Mouse (Mus musculus) stomach, embryonic 15.5 days (tissue): ENCODE data around the gene Usp15. TPM values are rescaled to one million over a fixed set of nuclear protein-coding genes. Genes with fewer than 3 reads are reported as not detected.

Experiments used
- ATAC-seq: fragments of 200-750 bp; cut with Nextera tagmentation; 2 replicates; pipeline ENCODE4 v1.8.0; 2017; ENCODE audit warnings: low read depth, moderate number of reproducible peaks, moderate TSS enrichment; ENCODE audit not compliant: insufficient read depth, low FRiP score
- H3K27ac ChIP-seq: fragments of 300-500 bp; sonication (generic); 2 replicates; pipeline ENCODE4 v1.5.1; 2015; ENCODE audit warnings: mild to moderate bottlenecking, inconsistent platforms
- H3K27me3 ChIP-seq: fragments of 300-500 bp; sonication (generic); replicated peaks from 2 replicates; pipeline ENCODE4 v1.6.1; 2015; ENCODE audit warnings: inconsistent platforms
- H3K36me3 ChIP-seq: fragments of 300-500 bp; sonication (generic); 2 replicates; pipeline ENCODE4 v1.6.1; 2015; ENCODE audit warnings: inconsistent platforms
- H3K4me1 ChIP-seq: fragments of 300-500 bp; sonication (generic); 2 replicates; pipeline ENCODE4 v1.6.1; 2015; ENCODE audit warnings: inconsistent platforms
- H3K4me2 ChIP-seq: fragments of 300-500 bp; sonication (generic); 2 replicates; pipeline ENCODE4 v1.6.1; 2015; ENCODE audit warnings: mild to moderate bottlenecking, inconsistent platforms
- H3K4me3 ChIP-seq: fragments of 300-500 bp; sonication (generic); replicated peaks from 2 replicates; pipeline ENCODE4 v1.5.1; 2015; ENCODE audit warnings: inconsistent platforms
- H3K9ac ChIP-seq: fragments of 300-500 bp; sonication (generic); 2 replicates; pipeline ENCODE4 v1.6.1; 2015; ENCODE audit warnings: inconsistent platforms
- H3K9me3 ChIP-seq: fragments of 300-500 bp; sonication (generic); 2 replicates; pipeline ENCODE4 v1.6.1; 2016; ENCODE audit warnings: inconsistent platforms
- WGBS: fragments of 180-500 bp; shearing (Covaris S2); methylation state at CpG from one replicate; pipeline ENCODE4 v1.1.7; 2015; 5-methylcytosine and 5-hydroxymethylcytosine counted together
- polyA plus RNA-seq: library from polyadenylated mRNA; unstranded; fragments of >200 nt; fragmentation: Nextera tagmentation; extraction: Ambion mirVana; gene quantifications from 2 replicates; pipeline ENCODE4 v1.2.1, GENCODE M21; 2015

Gene Usp15
- polyA plus RNA-seq, 1 experiment from 2014 or later, result 70.3 TPM

GRCm38 (mm10) chr10:123092577-123092976 is 104.2 kb downstream of the Usp15 start:
- ATAC-seq, result no peak
- H3K4me3 ChIP-seq, result no peak overlapping the region
- 64% methylated on average over 3 of the region's 3 CpGs for WGBS
- H3K27ac ChIP-seq, result no peak overlapping the region
- no peaks in the 10 kb centered on the region for H3K9me3 ChIP-seq
- no peak overlapping the region for H3K9ac ChIP-seq
- H3K4me1 ChIP-seq, result no peaks in the 10 kb centered on the region
- H3K36me3 ChIP-seq, result no peaks in the 10 kb centered on the region
- no peak overlapping the region for H3K4me2 ChIP-seq
- no peaks in the 10 kb centered on the region for H3K27me3 ChIP-seq

GRCm38 (mm10) chr10:123091737-123092136 is 105.1 kb downstream of the Usp15 start:
- ATAC-seq, result peak; percentile 31; the same call in 1 of the 2 replicates
- H3K4me1 ChIP-seq, result no peaks in the 10 kb centered on the region
- H3K9me3 ChIP-seq, result no peaks in the 10 kb centered on the region
- WGBS, result 30% methylated on average over 5 of the region's 5 CpGs
- H3K9ac ChIP-seq, result no peak overlapping the region
- H3K27ac ChIP-seq, result no peak overlapping the region
- H3K4me3 ChIP-seq, result no peak overlapping the region
- H3K36me3 ChIP-seq, result no peaks in the 10 kb centered on the region
- no peaks in the 10 kb centered on the region for H3K27me3 ChIP-seq
- no peak overlapping the region for H3K4me2 ChIP-seq

GRCm38 (mm10) chr10:123089425-123089930 is 107.3 kb downstream of the Usp15 start:
- H3K9ac ChIP-seq, result no peak overlapping the region
- H3K9me3 ChIP-seq, result no peaks in the 10 kb centered on the region
- H3K4me1 ChIP-seq, result no peaks in the 10 kb centered on the region
- 75% methylated on average over 12 of the region's 12 CpGs for WGBS
- no peak overlapping the region for H3K27ac ChIP-seq
- no peak for ATAC-seq
- no peaks in the 10 kb centered on the region for H3K36me3 ChIP-seq
- no peak overlapping the region for H3K4me3 ChIP-seq
- H3K4me2 ChIP-seq, result no peak overlapping the region
- H3K27me3 ChIP-seq, result no peaks in the 10 kb centered on the region

GRCm38 (mm10) chr10:123086847-123087246 is 109.9 kb downstream of the Usp15 start:
- no peak for ATAC-seq
- H3K36me3 ChIP-seq, result no peaks in the 10 kb centered on the region
- H3K4me3 ChIP-seq, result no peak overlapping the region
- WGBS, result 80% methylated on average over 2 of the region's 2 CpGs
- H3K4me2 ChIP-seq, result no peak overlapping the region
- no peak overlapping the region for H3K9ac ChIP-seq
- H3K27ac ChIP-seq, result no peak overlapping the region
- H3K27me3 ChIP-seq, result no peaks in the 10 kb centered on the region
- H3K9me3 ChIP-seq, result no peaks in the 10 kb centered on the region
- no peaks in the 10 kb centered on the region for H3K4me1 ChIP-seq

- Histone ChIP-seq H3K4me1 (no peaks in the 10 kb centered on the region), H3K36me3 (no peaks in the 10 kb centered on the region), H3K9me3 (no peaks in the 10 kb centered on the region), H3K4me3 (no peak overlapping the region), H3K9ac (no peak overlapping the region), H3K27ac (no peak overlapping the region), H3K4me2 (no peak overlapping the region), H3K27me3 (no peaks in the 10 kb centered on the region)
- no peak for ATAC-seq
- WGBS, result 32% methylated on average over 10 of the region's 10 CpGs
Measured at GRCm38 (mm10) chr10:123084900-123085641, 111.7 kb downstream of the Usp15 start.

- no peak overlapping the region for H3K9ac ChIP-seq
Measured at GRCm38 (mm10) chr10:123084307-123084706, 112.5 kb downstream of the Usp15 start.

GRCm38 (mm10) chr10:123076245-123077023 is 120.4 kb downstream of the Usp15 start, which contains the start of gene Mon2:
Gene Mon2 (minus strand): TSS chr10:123076505.
- peak; percentile 99 for ATAC-seq
- Histone ChIP-seq H3K4me2 (peak within 1 kb of the TSS; percentile 68), H3K27ac (peak within 1 kb of the TSS; percentile 67; the same call in 1 of the 2 replicates)

More at GRCm38 (mm10) chr10:123084307-123084706, 112.5 kb downstream of the Usp15 start:
- H3K9me3 ChIP-seq, result no peaks in the 10 kb centered on the region
- 66% methylated on average over 9 of the region's 9 CpGs for WGBS
- no peak overlapping the region for H3K4me2 ChIP-seq
- no peaks in the 10 kb centered on the region for H3K27me3 ChIP-seq
- H3K4me1 ChIP-seq, result no peaks in the 10 kb centered on the region
- H3K27ac ChIP-seq, result no peak overlapping the region
- H3K36me3 ChIP-seq, result no peaks in the 10 kb centered on the region
- ATAC-seq, result no peak
- H3K4me3 ChIP-seq, result no peak overlapping the region

GRCm38 (mm10) chr10:123075751-123076242 is 121.0 kb downstream of the Usp15 start:
- peak overlapping the region; percentile 67; the same call in 1 of the 2 replicates for H3K27ac ChIP-seq
- H3K4me2 ChIP-seq, result peak overlapping the region; percentile 59
- peaks cover 8% of the 10 kb centered on the region; the same call in 1 of the 2 replicates for H3K4me1 ChIP-seq
- peak overlapping the region; percentile 86 for H3K4me3 ChIP-seq
- peak; percentile 76 for ATAC-seq
- no peaks in the 10 kb centered on the region for H3K9me3 ChIP-seq
- H3K9ac ChIP-seq, result peak overlapping the region; percentile 86
- under 1% methylated on average over 28 of the region's 48 CpGs for WGBS
- no peaks in the 10 kb centered on the region for H3K27me3 ChIP-seq
- H3K36me3 ChIP-seq, result 0 out of 2 replicates have a peak, but pooled peaks cover 4% of the 10 kb centered on the region

More at GRCm38 (mm10) chr10:123076245-123077023, 120.4 kb downstream of the Usp15 start, which contains the start of gene Mon2:
- no peaks in the 10 kb centered on the region for H3K27me3 ChIP-seq
- peak within 1 kb of the TSS; percentile 86 for H3K4me3 ChIP-seq
- WGBS, result under 1% methylated on average over 57 of the region's 58 CpGs
- H3K4me1 ChIP-seq, result peaks cover 8% of the 10 kb centered on the region; the same call in 1 of the 2 replicates
- no peaks in the 10 kb centered on the region for H3K9me3 ChIP-seq
- H3K36me3 ChIP-seq, result 0 out of 2 replicates have a peak, but pooled peaks cover 4% of the 10 kb centered on the region
- H3K9ac ChIP-seq, result peak within 1 kb of the TSS; percentile 86

GRCm38 (mm10) chr10:123071997-123072396 is 124.8 kb downstream of the Usp15 start:
- no peak for ATAC-seq
- H3K4me1 ChIP-seq, result peaks cover 8% of the 10 kb centered on the region; the same call in 1 of the 2 replicates
- H3K9me3 ChIP-seq, result no peaks in the 10 kb centered on the region
- no peaks in the 10 kb centered on the region for H3K27me3 ChIP-seq
- H3K9ac ChIP-seq, result no peak overlapping the region
- no peak overlapping the region for H3K27ac ChIP-seq
- H3K36me3 ChIP-seq, result 0 out of 2 replicates have a peak, but pooled peaks cover 4% of the 10 kb centered on the region
- no peak overlapping the region for H3K4me3 ChIP-seq
- no peak overlapping the region for H3K4me2 ChIP-seq
- 77% methylated on average over 2 of the region's 2 CpGs for WGBS

- no peak for ATAC-seq
- Histone ChIP-seq H3K4me2 (no peak overlapping the region), H3K9me3 (no peaks in the 10 kb centered on the region), H3K27ac (no peak overlapping the region), H3K27me3 (no peaks in the 10 kb centered on the region), H3K36me3 (no peaks in the 10 kb centered on the region), H3K4me1 (no peaks in the 10 kb centered on the region), H3K9ac (no peak overlapping the region), H3K4me3 (no peak overlapping the region)
- WGBS, result 87% methylated on average over 2 of the region's 2 CpGs
Measured at GRCm38 (mm10) chr10:123063021-123063420, 133.8 kb downstream of the Usp15 start.

GRCm38 (mm10) chr10:123060831-123061230 is 136.0 kb downstream of the Usp15 start:
- Histone ChIP-seq H3K9me3 (no peaks in the 10 kb centered on the region), H3K36me3 (0 out of 2 replicates have a peak, but pooled peaks cover 3% of the 10 kb centered on the region), H3K4me2 (no peak overlapping the region), H3K27me3 (no peaks in the 10 kb centered on the region), H3K27ac (no peak overlapping the region), H3K9ac (no peak overlapping the region), H3K4me1 (no peaks in the 10 kb centered on the region), H3K4me3 (no peak overlapping the region)
- ATAC-seq, result no peak
- 84% methylated on average over 6 of the region's 6 CpGs for WGBS
